Mouse (Mus musculus) heart, embryonic 14.5 days (tissue): ENCODE results near the gene Nacc2. TPM values are rescaled to one million over a fixed set of nuclear protein-coding genes. Genes with fewer than 3 reads are reported as not detected.

Source experiments
- ATAC-seq: fragments of 200-750 bp; cut with Nextera tagmentation; 2 replicates; pipeline ENCODE4 v1.8.0; 2017; ENCODE audit warnings: low read depth, moderate TSS enrichment; ENCODE audit not compliant: insufficient number of reproducible peaks, insufficient read depth, low FRiP score
- H3K27ac ChIP-seq, 2 experiments: fragments of 200-500 bp in 1 of 2; fragments of 300-500 bp in 1 of 2; sonication (generic) in 1 of 2; replicated peaks in 1 of 2; 2 replicates each; pipeline ENCODE4 v1.5.1; 2012 to 2014; ENCODE audit warnings: low read depth in 2 of 2, low read length in 2 of 2, control low read depth in 1 of 2, mild to moderate bottlenecking in 1 of 2, mixed read lengths in 1 of 2; ENCODE audit not compliant: control insufficient read depth in 1 of 2, insufficient read depth in 1 of 2
- H3K27me3 ChIP-seq: fragments of 300-500 bp; sonication (generic); 2 replicates; pipeline ENCODE4 v1.6.1; 2014; ENCODE audit warnings: mild to moderate bottlenecking, low read length, control low read depth; ENCODE audit not compliant: control insufficient read depth, insufficient read depth
- H3K36me3 ChIP-seq: fragments of 300-500 bp; sonication (generic); 2 replicates; pipeline ENCODE4 v1.6.1; 2014; ENCODE audit warnings: mild to moderate bottlenecking, control low read depth, low read length, mixed read lengths; ENCODE audit not compliant: control insufficient read depth, insufficient read depth
- H3K4me1 ChIP-seq, 2 experiments: fragments of 200-500 bp in 1 of 2; fragments of 300-500 bp in 1 of 2; sonication (generic) in 1 of 2; 2 replicates each; pipeline ENCODE4 v1.6.1; 2012 to 2014; ENCODE audit warnings: low read length in 2 of 2, control low read depth in 1 of 2, mixed read lengths in 1 of 2; ENCODE audit not compliant: control insufficient read depth in 2 of 2, insufficient read depth in 2 of 2
- H3K4me2 ChIP-seq: fragments of 300-500 bp; sonication (generic); 2 replicates; pipeline ENCODE4 v1.6.1; 2014; ENCODE audit warnings: mild to moderate bottlenecking, low read length
- H3K4me3 ChIP-seq, 2 experiments: fragments of 200-500 bp in 1 of 2; fragments of 300-500 bp in 1 of 2; sonication (generic) in 1 of 2; 2 replicates each; pipeline ENCODE4 v1.5.1; 2012 to 2014; ENCODE audit warnings: low read length in 2 of 2, mild to moderate bottlenecking in 2 of 2, control low read depth in 1 of 2, low read depth in 1 of 2, moderate library complexity in 1 of 2; ENCODE audit not compliant: control insufficient read depth in 1 of 2, insufficient read depth in 1 of 2
- H3K9ac ChIP-seq: fragments of 300-500 bp; sonication (generic); 2 replicates; pipeline ENCODE4 v1.6.1; 2014; ENCODE audit warnings: mild to moderate bottlenecking, low read length
- H3K9me3 ChIP-seq: fragments of 300-500 bp; sonication (generic); 2 replicates; pipeline ENCODE4 v1.6.1; 2016; ENCODE audit warnings: low read length, control low read depth; ENCODE audit not compliant: control insufficient read depth
- WGBS: fragments of 180-500 bp; shearing (Covaris S2); extraction: QIAGEN DNeasy Blood & Tissue Kit; methylation state at CpG from one replicate; pipeline ENCODE4 v1.1.7; 2014; 5-methylcytosine and 5-hydroxymethylcytosine counted together
- polyA plus RNA-seq: library from polyadenylated mRNA; unstranded; fragments of >200 nt; fragmentation: Nextera tagmentation; extraction: Ambion mirVana; gene quantifications from 2 replicates; pipeline ENCODE4 v1.2.1, GENCODE M21; 2014

The Nacc2 gene
- polyA plus RNA-seq, 1 experiment from 2014 or later, result 6.9 TPM

GRCm38 (mm10) chr2:26030288-26030687, 92.7 kb downstream of the Nacc2 start:
- no peak overlapping the region for H3K4me3 ChIP-seq
- H3K27ac ChIP-seq, result no peak overlapping the region
- no peaks in the 10 kb centered on the region for H3K27me3 ChIP-seq
- H3K4me1 ChIP-seq, result no peaks in the 10 kb centered on the region
- no peak overlapping the region for H3K4me2 ChIP-seq
- no peak overlapping the region for H3K9ac ChIP-seq
- WGBS, result 31% methylated on average over 3 of the region's 3 CpGs
- H3K36me3 ChIP-seq, result no peaks in the 10 kb centered on the region
- no peak for ATAC-seq
- no peaks in the 10 kb centered on the region for H3K9me3 ChIP-seq

- WGBS, result 25% methylated on average over 4 of the region's 4 CpGs
- Histone ChIP-seq H3K27me3 (no peaks in the 10 kb centered on the region), H3K9me3 (no peaks in the 10 kb centered on the region), H3K4me3 (no peak overlapping the region), H3K4me1 (peaks cover 9 to 19% of the 10 kb centered on the region in 2 experiments), H3K9ac (no peak overlapping the region), H3K36me3 (no peaks in the 10 kb centered on the region), H3K27ac (no peak overlapping the region), H3K4me2 (no peak overlapping the region)
- no peak for ATAC-seq
Measured at GRCm38 (mm10) chr2:26024138-26025075, 98.6 kb downstream of the Nacc2 start.

- no peak overlapping the region for H3K27ac ChIP-seq
- H3K9ac ChIP-seq, result no peak overlapping the region
- H3K4me3 ChIP-seq, result no peak overlapping the region
- no peak for ATAC-seq
- H3K27me3 ChIP-seq, result no peaks in the 10 kb centered on the region
- peaks cover 10% of the 10 kb centered on the region; the same call in 1 of the 2 replicates for H3K36me3 ChIP-seq
- H3K9me3 ChIP-seq, result no peaks in the 10 kb centered on the region
- WGBS, result 87% methylated on average over 1 of the region's 1 CpGs
- peaks cover 9 to 27% of the 10 kb centered on the region in 2 experiments for H3K4me1 ChIP-seq
- no peak overlapping the region for H3K4me2 ChIP-seq
Measured at GRCm38 (mm10) chr2:26022626-26023025, 100.4 kb downstream of the Nacc2 start.

DNA sequence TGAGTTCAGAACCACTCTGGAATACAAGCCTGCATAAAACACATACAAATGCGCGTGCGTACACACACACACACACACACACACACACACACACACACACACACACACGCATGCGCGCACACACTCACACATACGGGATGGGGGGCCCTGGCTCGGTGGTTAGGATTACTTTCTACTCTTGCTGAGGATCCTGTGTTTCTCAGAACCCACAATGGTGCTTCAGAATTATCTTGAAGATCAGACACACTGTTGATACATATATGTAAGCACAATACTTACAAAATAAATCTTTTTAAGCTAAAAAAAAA, 100.8 kb downstream of the Nacc2 start:
- H3K4me2 ChIP-seq, result peak overlapping the region; percentile 80
- no peaks in the 10 kb centered on the region for H3K27me3 ChIP-seq
- 79% methylated on average over 8 of the region's 8 CpGs for WGBS
- no peak overlapping the region; the same call in 1 of the 2 replicates for H3K9ac ChIP-seq
- peaks cover 14% of the 10 kb centered on the region; the same call in 1 of the 2 replicates for H3K36me3 ChIP-seq
- 0 out of 4 replicates have a peak overlapping the region, but pooled peaks of 1 of the 2 experiments have one; percentile 71 for H3K4me3 ChIP-seq
- H3K4me1 ChIP-seq, result peaks cover 11 to 29% of the 10 kb centered on the region in 2 experiments
- H3K9me3 ChIP-seq, result no peaks in the 10 kb centered on the region
- H3K27ac ChIP-seq, result no peak overlapping the region
- ATAC-seq, result no peak

DNA sequence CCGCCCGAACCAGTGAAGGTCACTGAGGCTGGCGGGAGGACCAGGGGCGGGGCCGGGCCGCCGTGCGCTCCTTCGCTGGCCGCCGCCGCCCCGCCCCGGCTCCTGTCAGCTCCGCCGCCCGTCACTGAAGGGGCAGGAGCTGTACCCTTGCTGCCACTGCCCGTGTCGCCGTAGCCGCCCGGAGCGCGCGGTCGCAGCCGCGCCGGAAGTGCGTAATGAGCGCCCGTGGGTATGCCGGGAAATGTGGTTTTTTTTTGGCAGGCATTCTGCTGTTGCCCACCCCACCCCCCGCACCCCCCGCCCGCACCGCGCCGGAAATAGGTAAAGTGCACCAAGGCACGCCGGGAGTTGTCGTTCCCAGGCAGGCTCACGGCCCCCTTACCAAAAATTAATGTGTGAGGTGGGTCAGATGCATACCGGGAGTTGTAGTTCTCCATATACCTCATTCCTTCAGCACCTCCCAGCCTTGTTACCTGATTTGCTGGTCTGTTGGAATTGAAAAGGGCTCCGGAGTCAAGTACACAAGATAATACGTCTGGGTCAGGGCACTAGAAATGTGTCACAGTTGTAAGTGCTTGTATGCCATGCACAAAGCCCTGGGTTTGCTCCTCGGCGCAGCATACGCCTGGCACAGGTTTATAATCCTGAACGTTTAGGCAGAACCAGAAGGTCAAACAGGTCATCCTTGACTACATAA, 101.3 kb downstream of the Nacc2 start, which contains the start of gene Ubac1:
Ubac1 (minus strand) TSS at position 187 of the 697 bp plus-strand sequence.
- peak; percentile 93 for ATAC-seq
- H3K27me3 ChIP-seq, result no peaks in the 10 kb centered on the region
- peaks cover 14% of the 10 kb centered on the region; the same call in 1 of the 2 replicates for H3K36me3 ChIP-seq
- peak within 1 kb of the TSS; percentile 89 to 96 for H3K27ac ChIP-seq
- no peaks in the 10 kb centered on the region for H3K9me3 ChIP-seq
- peak within 1 kb of the TSS; percentile 80 for H3K4me2 ChIP-seq
- peak within 1 kb of the TSS; percentile 85 for H3K9ac ChIP-seq
- WGBS, result 6% methylated on average over 48 of the region's 50 CpGs
- peak within 1 kb of the TSS; percentile 71 to 79 for H3K4me3 ChIP-seq
- H3K4me1 ChIP-seq, result peaks cover 11 to 29% of the 10 kb centered on the region in 2 experiments

- peak overlapping the region; percentile 89 to 96 for H3K27ac ChIP-seq
- peak overlapping the region; percentile 80 for H3K4me2 ChIP-seq
- peak overlapping the region; percentile 71 to 79 for H3K4me3 ChIP-seq
- ATAC-seq, result peak; percentile 45
- WGBS, result 1% methylated on average over 38 of the region's 38 CpGs
- peak overlapping the region; percentile 85 for H3K9ac ChIP-seq
- H3K27me3 ChIP-seq, result no peaks in the 10 kb centered on the region
- peaks cover 20% of the 10 kb centered on the region for H3K36me3 ChIP-seq
- H3K4me1 ChIP-seq, result peaks cover 11 to 29% of the 10 kb centered on the region in 2 experiments
- H3K9me3 ChIP-seq, result no peaks in the 10 kb centered on the region
Measured at GRCm38 (mm10) chr2:26020714-26021560, 102.1 kb downstream of the Nacc2 start.

DNA sequence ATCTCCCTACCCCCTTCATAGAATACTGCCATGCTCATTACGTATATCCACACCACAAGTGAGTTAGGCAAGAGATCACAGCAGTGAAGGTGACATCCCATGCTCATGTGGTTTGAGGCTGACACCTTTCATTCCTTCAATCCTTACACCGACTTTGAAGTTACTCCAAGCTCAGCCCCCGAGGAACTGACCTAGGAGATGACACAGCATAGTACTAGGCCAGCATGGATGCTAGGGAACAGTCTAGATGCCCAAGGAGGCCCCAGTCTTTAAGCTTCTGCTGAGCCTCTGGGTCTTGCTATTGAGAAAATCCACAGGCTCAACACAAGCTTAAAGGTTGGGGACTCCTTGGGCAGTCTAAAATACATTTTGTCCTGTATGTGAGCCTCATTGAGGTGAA, 103.1 kb downstream of the Nacc2 start:
- peaks cover 30% of the 10 kb centered on the region for H3K36me3 ChIP-seq
- H3K4me1 ChIP-seq, result peaks cover 11 to 29% of the 10 kb centered on the region in 2 experiments
- H3K4me2 ChIP-seq, result peak overlapping the region; percentile 80
- no peak for ATAC-seq
- no peak overlapping the region; a peak in 1 of 4 replicates for H3K27ac ChIP-seq
- 73% methylated on average over 3 of the region's 3 CpGs for WGBS
- H3K4me3 ChIP-seq, result peak overlapping the region in 1 of 2 experiments; percentile 71; a peak in 2 of 4 replicates
- H3K9ac ChIP-seq, result peak overlapping the region; percentile 85
- no peaks in the 10 kb centered on the region for H3K9me3 ChIP-seq
- no peaks in the 10 kb centered on the region for H3K27me3 ChIP-seq
